In the genomic region with DNA sequence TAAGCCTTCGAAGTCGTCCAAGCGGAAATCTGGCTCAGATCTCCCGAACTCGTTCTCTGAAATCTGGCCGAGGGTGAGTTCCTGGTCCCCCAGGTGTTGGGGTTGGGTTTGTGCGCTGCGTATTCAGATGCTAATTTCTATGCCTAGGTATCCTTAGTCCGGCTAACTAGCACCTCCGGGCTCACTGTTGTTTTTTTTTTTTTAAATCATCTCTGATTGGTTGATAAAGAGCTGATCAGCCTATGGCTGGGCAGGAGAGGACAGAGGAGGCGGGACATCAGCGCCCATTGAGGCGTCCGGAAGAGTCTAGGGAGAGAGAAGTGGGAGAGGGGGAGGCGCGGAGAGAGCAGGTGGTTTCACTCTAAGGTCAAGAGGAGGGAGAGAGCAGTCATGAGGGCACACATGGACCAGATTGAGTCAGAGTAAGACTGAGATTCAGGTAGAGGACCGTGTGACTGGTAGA, we compare ENCODE assay signal across 8 mouse cellular contexts. TPM values are rescaled to one million over a fixed set of nuclear protein-coding genes. Genes with fewer than 3 reads are reported as not detected.
DNase-seq lines count a peak whose midpoint lies in the region; ATAC-seq and TF ChIP-seq lines count a peak whose summit lies in the region.

No protein-coding gene starts in this region.

- WGBS in forebrain, embryonic 16.5 days, result under 1% methylated on average over 17 of the region's 17 CpGs
- WGBS in kidney, adult 2 months, result under 1% methylated on average over 17 of the region's 17 CpGs
- 1% methylated on average over 17 of the region's 17 CpGs for WGBS in lung, postnatal 0 days

- TF ChIP-seq CTCF in kidney, adult 2 months (conservative IDR thresholded peaks at IDR 0.05; ENCODE audit: insufficient read depth, insufficient read length, low read depth, low read length), result no peak
- no peak for TF ChIP-seq CTCF in lung, postnatal 0 days (IDR thresholded peaks at IDR 0.05)

- peak overlapping the region; percentile 49 for H3K9ac ChIP-seq in forebrain, embryonic 16.5 days (replicated peaks; ENCODE audit: low read depth, low read length)
- peak overlapping the region; percentile 34; the same call in 1 of the 2 replicates for H3K9ac ChIP-seq in lung, postnatal 0 days (replicated peaks; ENCODE audit: low read depth)

- H3K27me3 ChIP-seq in forebrain, embryonic 16.5 days (replicated peaks; ENCODE audit: control insufficient read depth, insufficient read depth, low read length), result no peaks in the 10 kb centered on the region
- H3K27me3 ChIP-seq in kidney, adult 2 months (replicated peaks; ENCODE audit: control insufficient read depth, insufficient read depth, low read length), result no peaks in the 10 kb centered on the region
- H3K27me3 ChIP-seq in lung, postnatal 0 days (replicated peaks; ENCODE audit: insufficient read depth, low read length), result no peaks in the 10 kb centered on the region

- no peaks in the 10 kb centered on the region for H3K9me3 ChIP-seq in forebrain, embryonic 16.5 days (ENCODE audit: control insufficient read depth, low read length)
- H3K9me3 ChIP-seq in lung, postnatal 0 days (ENCODE audit: low read length), result no peaks in the 10 kb centered on the region

- peak overlapping the region; percentile 77 for H3K4me3 ChIP-seq in forebrain, embryonic 16.5 days (replicated peaks; ENCODE audit: low read length)
- peak overlapping the region; percentile 44 for H3K4me3 ChIP-seq in kidney, adult 2 months (ENCODE audit: insufficient read depth, low read depth, low read length)
- peak overlapping the region; percentile 62 for H3K4me3 ChIP-seq in lung, postnatal 0 days (ENCODE audit: low read depth, low read length)

- DNase-seq in cerebellum, postnatal 10 days, result peak; percentile 65 to 71
- no peak for DNase-seq in cerebellum, postnatal 36 days
- DNase-seq in adrenal gland, postnatal 25 days, result peak; percentile 48
- peak; percentile 68 for DNase-seq in kidney, adult 2 months
- DNase-seq in lung, postnatal 0 days (ENCODE audit: low spot score), result peak; percentile 84
- DNase-seq in retina, embryonic 14.5 days (ENCODE audit: low spot score), result peak; percentile 87
- no peak for DNase-seq in right cerebral cortex, postnatal 14 days

- peaks cover 21% of the 10 kb centered on the region for H3K4me1 ChIP-seq in forebrain, embryonic 16.5 days (replicated peaks; ENCODE audit: control insufficient read depth, insufficient read depth, low read length)
- H3K4me1 ChIP-seq in kidney, adult 2 months (ENCODE audit: control insufficient read depth, insufficient read depth, low read length), result no peaks in the 10 kb centered on the region; the same call in 1 of the 2 replicates
- H3K4me1 ChIP-seq in lung, postnatal 0 days (ENCODE audit: insufficient read depth, low read depth, low read length), result 0 out of 2 replicates have a peak, but pooled peaks cover 6% of the 10 kb centered on the region

- TF ChIP-seq POLR2A in kidney, adult 2 months (IDR thresholded peaks at IDR 0.05; ENCODE audit: low read depth, low read length), result no peak

- no peak for TF ChIP-seq EP300 in lung, postnatal 0 days (IDR thresholded peaks at IDR 0.05)

- H3K4me2 ChIP-seq in forebrain, embryonic 16.5 days (ENCODE audit: low read length), result peak overlapping the region; percentile 91
- peak overlapping the region; percentile 94 for H3K4me2 ChIP-seq in lung, postnatal 0 days (replicated peaks; ENCODE audit: low read depth, low read length)

- peaks cover 11% of the 10 kb centered on the region for H3K36me3 ChIP-seq in forebrain, embryonic 16.5 days (ENCODE audit: control insufficient read depth, insufficient read depth)
- H3K36me3 ChIP-seq in kidney, adult 2 months (ENCODE audit: control insufficient read depth, insufficient read depth, low read length), result no peaks in the 10 kb centered on the region
- peaks cover 15% of the 10 kb centered on the region; the same call in 1 of the 2 replicates for H3K36me3 ChIP-seq in lung, postnatal 0 days (ENCODE audit: insufficient read depth, low read length)

- ATAC-seq in forebrain, embryonic 16.5 days, result peak; percentile 64
- ATAC-seq in lung, postnatal 0 days, result peak; percentile 60

- H3K27ac ChIP-seq in forebrain, embryonic 16.5 days (ENCODE audit: low read length), result no peak overlapping the region
- no peak overlapping the region for H3K27ac ChIP-seq in kidney, adult 2 months (ENCODE audit: insufficient read depth, low read depth, low read length)
- no peak overlapping the region for H3K27ac ChIP-seq in lung, postnatal 0 days (ENCODE audit: low read length)

RNA-seq across cellular contexts. Expression of gene Cdca5, which starts 0.7 kb away (rescaled TPM):
- 3.0 and 4.1 TPM in 2 replicates for total RNA-seq in adrenal gland, postnatal 25 days (2021)
- 16.5 and 16.7 TPM in 2 replicates for polyA plus RNA-seq in forebrain, embryonic 16.5 days (2015; fragmentation: Nextera tagmentation; extraction: Ambion mirVana)
- polyA plus RNA-seq in kidney, adult 2 months (2012; rRNA removed), result 0.37 and 0.67 TPM in 2 replicates
- polyA plus RNA-seq in lung, postnatal 0 days (2015; fragmentation: Nextera tagmentation; extraction: Ambion mirVana), result 2.8 TPM in 2 replicates

RNA-seq across cellular contexts. Expression of gene Zfpl1, which starts 0.7 kb away (rescaled TPM):
- total RNA-seq in adrenal gland, postnatal 25 days (2021), result 41.9 and 43.0 TPM in 2 replicates
- 83.3 and 85.7 TPM in 2 replicates for polyA plus RNA-seq in forebrain, embryonic 16.5 days (2015; fragmentation: Nextera tagmentation; extraction: Ambion mirVana)
- 70.2 and 77.1 TPM in 2 replicates for polyA plus RNA-seq in kidney, adult 2 months (2012; rRNA removed)
- 53.5 and 57.8 TPM in 2 replicates for polyA plus RNA-seq in lung, postnatal 0 days (2015; fragmentation: Nextera tagmentation; extraction: Ambion mirVana)

RNA-seq across cellular contexts. Expression of gene Gm28374, which starts 3.4 kb away (rescaled TPM):
- not detected in 2 replicates for total RNA-seq in adrenal gland, postnatal 25 days (2021)
- polyA plus RNA-seq in forebrain, embryonic 16.5 days (2015; fragmentation: Nextera tagmentation; extraction: Ambion mirVana), result 2.1 and 3.1 TPM in 2 replicates
- polyA plus RNA-seq in kidney, adult 2 months (2012; rRNA removed), result not detected in 2 replicates
- 0.35 and 0.62 TPM in 2 replicates for polyA plus RNA-seq in lung, postnatal 0 days (2015; fragmentation: Nextera tagmentation; extraction: Ambion mirVana)

RNA-seq across cellular contexts. Expression of gene Tmem262, which starts 5.6 kb away (rescaled TPM):
- total RNA-seq in adrenal gland, postnatal 25 days (2021), result 0.85 TPM in 1 of 2 replicates, not detected in the other
- polyA plus RNA-seq in forebrain, embryonic 16.5 days (2015; fragmentation: Nextera tagmentation; extraction: Ambion mirVana), result not detected in 2 replicates
- polyA plus RNA-seq in kidney, adult 2 months (2012; rRNA removed), result 0.58 TPM in 1 of 2 replicates, not detected in the other
- not detected in 2 replicates for polyA plus RNA-seq in lung, postnatal 0 days (2015; fragmentation: Nextera tagmentation; extraction: Ambion mirVana)

RNA-seq across cellular contexts. Expression of gene Vps51, which starts 8.4 kb away (rescaled TPM):
- 68.8 and 80.9 TPM in 2 replicates for total RNA-seq in adrenal gland, postnatal 25 days (2021)
- 85.9 and 88.5 TPM in 2 replicates for polyA plus RNA-seq in forebrain, embryonic 16.5 days (2015; fragmentation: Nextera tagmentation; extraction: Ambion mirVana)
- polyA plus RNA-seq in kidney, adult 2 months (2012; rRNA removed), result 65.0 and 67.1 TPM in 2 replicates
- polyA plus RNA-seq in lung, postnatal 0 days (2015; fragmentation: Nextera tagmentation; extraction: Ambion mirVana), result 48.7 and 52.7 TPM in 2 replicates

Comparison
In these comparisons a context has a peak if more than half of its experiments do, and no peak if none do; other contexts are left out.
1. DNase-seq: peak in cerebellum, postnatal 10 days (2 of 2), adrenal gland, postnatal 25 days (single experiment), kidney, adult 2 months (single experiment), lung, postnatal 0 days (single experiment) and retina, embryonic 14.5 days (single experiment); none in cerebellum, postnatal 36 days (0 of 2) and right cerebral cortex, postnatal 14 days (single experiment).
2. Peak in every context shown above with its lines, with median percentiles within 50 percentile points of each other: H3K4me3 ChIP-seq.